Mouse (Mus musculus) kidney, adult 10 weeks (tissue): Measurements from ENCODE around the gene Lpin1. TPM values are rescaled to one million over a fixed set of nuclear protein-coding genes. Genes with fewer than 3 reads are reported as not detected.

Experiments
- polyA plus RNA-seq: library from polyadenylated mRNA; stranded (reverse); fragments of 350-450 nt; fragmentation: Illumina TruSeq; extraction: RNeasy Lipid Tissue Mini Kit (QIAGEN cat#74804); gene quantifications from one replicate; pipeline ENCODE4 v1.2.3, GENCODE M21; 2014; ENCODE audit warnings: low read depth, low replicate concordance

The Lpin1 gene
- 13.8 TPM for polyA plus RNA-seq

DNA sequence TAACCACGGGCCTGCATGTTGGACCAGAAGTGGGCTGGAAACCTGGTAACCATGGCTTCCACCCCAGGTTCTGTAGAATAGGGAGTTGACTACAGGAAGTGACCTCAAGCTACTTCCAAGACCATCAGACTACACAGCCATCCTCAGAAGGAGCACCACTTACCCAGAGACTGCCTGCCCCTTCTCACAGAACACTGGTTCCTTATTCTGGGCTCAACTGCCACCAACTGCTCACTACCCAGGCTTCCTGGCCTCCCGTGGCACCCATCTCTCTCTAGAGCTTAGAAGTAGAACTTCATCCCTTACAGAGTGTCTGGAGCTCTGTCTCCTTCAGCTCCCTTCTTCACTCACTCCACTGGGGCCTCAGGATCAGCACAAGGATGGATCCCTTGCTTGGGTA lies at the start of gene Lpin1:
Lpin1 (minus strand) TSS at position 31 of the 400 bp plus-strand sequence.

DNA sequence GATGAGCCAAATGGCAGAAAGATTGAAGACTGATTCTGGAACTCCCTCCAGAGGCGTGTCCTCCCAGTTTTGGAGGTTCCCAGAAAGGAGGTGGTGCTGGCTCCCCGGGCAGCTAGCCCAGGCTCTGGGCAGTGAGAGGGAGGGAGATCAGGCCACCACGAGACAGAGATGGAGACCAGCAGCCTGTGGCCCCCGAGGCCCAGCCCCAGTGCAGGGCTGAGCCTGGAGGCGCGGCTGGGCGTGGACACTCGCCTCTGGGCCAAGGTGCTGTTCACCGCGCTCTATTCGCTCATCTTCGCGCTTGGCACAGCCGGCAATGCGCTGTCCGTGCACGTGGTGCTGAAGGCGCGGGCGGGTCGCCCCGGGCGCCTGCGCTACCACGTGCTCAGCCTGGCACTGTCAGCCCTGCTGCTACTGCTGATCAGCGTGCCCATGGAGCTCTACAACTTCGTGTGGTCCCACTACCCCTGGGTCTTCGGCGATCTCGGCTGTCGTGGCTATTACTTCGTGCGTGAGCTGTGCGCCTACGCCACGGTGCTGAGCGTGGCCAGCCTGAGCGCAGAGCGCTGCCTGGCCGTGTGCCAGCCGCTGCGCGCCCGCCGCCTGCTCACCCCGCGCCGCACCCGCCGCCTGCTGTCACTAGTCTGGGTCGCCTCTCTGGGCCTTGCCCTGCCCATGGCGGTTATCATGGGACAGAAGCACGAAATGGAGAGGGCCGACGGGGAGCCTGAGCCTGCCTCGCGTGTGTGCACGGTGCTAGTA lies 42.7 kb upstream of the Lpin1 start, which contains the start of gene Ntsr2:
Ntsr2 (plus strand) TSS at position 51 of the 762 bp plus-strand sequence.

Other genes starting within 250 kb of the Lpin1 start
- not detected for gene Ntsr2, start 42.4 kb upstream of the Lpin1 start, polyA plus RNA-seq
- gene Greb1, start 189.9 kb upstream of the Lpin1 start, polyA plus RNA-seq: 0.12 TPM
- gene E2f6, start 200.0 kb upstream of the Lpin1 start, polyA plus RNA-seq: 32.5 TPM